Mouse (Mus musculus): Measurements from ENCODE around the gene Tspyl1. TPM values are rescaled to one million over a fixed set of nuclear protein-coding genes. Genes with fewer than 3 reads are reported as not detected.
A peak's percentile ranks its signal among the peaks of the same experiment; 100 is the strongest.

Tspyl1 gene
- polyA plus RNA-seq, 1 experiment from 2014 or later: 24.5 TPM

- 9% methylated on average over 13 of the region's 13 CpGs for WGBS (ENCODE audit: insufficient replicate concordance)
- no peaks in the 10 kb centered on the region; the same call in none of the 2 replicates for H3K27me3 ChIP-seq (ENCODE audit: control insufficient read depth, insufficient read depth, low read depth, low read length)
Observed at GRCm38 (mm10) chr10:34296911-34297298, 14.9 kb downstream of the Tspyl1 start.

DNA sequence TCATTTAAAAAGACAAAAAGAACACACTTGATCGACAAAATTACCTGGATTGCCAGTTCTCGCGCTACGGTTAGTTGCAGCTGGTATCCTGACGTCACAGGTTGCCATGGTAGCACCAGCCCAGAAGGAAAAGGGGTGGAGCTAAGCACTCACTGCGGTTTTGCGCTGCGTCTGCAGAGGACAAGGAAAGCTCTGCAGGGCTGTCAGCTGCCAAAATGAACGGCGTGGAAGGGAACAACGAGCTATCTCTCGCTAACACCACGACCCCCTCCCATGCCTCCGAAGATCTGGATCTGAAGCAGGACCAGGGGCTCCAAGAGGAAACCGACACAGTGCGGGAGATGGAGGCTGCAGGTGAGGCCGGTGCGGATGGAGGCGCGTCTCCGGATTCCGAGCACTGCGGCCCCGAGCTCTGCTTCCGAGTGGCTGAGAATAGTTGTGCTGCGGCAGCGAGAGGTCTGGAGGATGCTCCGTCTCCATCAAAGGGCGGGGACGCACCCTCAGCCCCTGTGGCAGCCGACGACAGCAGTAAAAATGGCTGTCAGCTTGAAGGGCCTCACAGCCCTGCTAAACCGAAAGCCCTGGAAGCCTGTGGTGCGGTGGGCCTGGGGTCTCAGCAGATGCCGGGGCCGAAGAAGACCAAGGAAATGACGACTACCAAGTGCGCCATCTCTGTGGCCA lies 15.4 kb downstream of the Tspyl1 start, which contains the start of gene Tspyl4:
Gene Tspyl4 (plus strand): TSS at position 144 of the 681 bp plus-strand sequence.
- H3K9me3 ChIP-seq (replicated peaks; ENCODE audit: control insufficient read depth, low read length): no peaks in the 10 kb centered on the region
- H3K36me3 ChIP-seq (ENCODE audit: control insufficient read depth, insufficient read depth): no peaks in the 10 kb centered on the region
- peak within 1 kb of the TSS; percentile 64 for H3K4me3 ChIP-seq (ENCODE audit: low read depth, low read length)
- no peak within 1 kb of the TSS for H3K27ac ChIP-seq (ENCODE audit: low read length)
- no peaks in the 10 kb centered on the region; the same call in none of the 2 replicates for H3K27me3 ChIP-seq (ENCODE audit: control insufficient read depth, insufficient read depth, low read depth, low read length)
- WGBS (ENCODE audit: insufficient replicate concordance): under 1% methylated on average over 38 of the region's 38 CpGs
- H3K4me2 ChIP-seq (ENCODE audit: low read depth, low read length): peak within 1 kb of the TSS; percentile 85
- H3K9ac ChIP-seq (ENCODE audit: low read depth, low read length): peak within 1 kb of the TSS; percentile 43; the same call in 1 of the 2 replicates
- H3K4me1 ChIP-seq (ENCODE audit: control insufficient read depth, low read depth, low read length): peaks cover 13% of the 10 kb centered on the region
- ATAC-seq (ENCODE audit: low read depth): peak; percentile 94

More at GRCm38 (mm10) chr10:34296911-34297298, 14.9 kb downstream of the Tspyl1 start:
- H3K9ac ChIP-seq (ENCODE audit: low read depth, low read length): no peak overlapping the region
- H3K4me2 ChIP-seq (ENCODE audit: low read depth, low read length): peak overlapping the region; percentile 85
- H3K9me3 ChIP-seq (replicated peaks; ENCODE audit: control insufficient read depth, low read length): no peaks in the 10 kb centered on the region
- peaks cover 13% of the 10 kb centered on the region for H3K4me1 ChIP-seq (ENCODE audit: control insufficient read depth, low read depth, low read length)
- H3K36me3 ChIP-seq (ENCODE audit: control insufficient read depth, insufficient read depth): no peaks in the 10 kb centered on the region
- ATAC-seq (ENCODE audit: low read depth): no peak
- peak overlapping the region; percentile 64 for H3K4me3 ChIP-seq (ENCODE audit: low read depth, low read length)
- H3K27ac ChIP-seq (ENCODE audit: low read length): no peak overlapping the region

GRCm38 (mm10) chr10:34297980-34298753 lies 16.2 kb downstream of the Tspyl1 start:
- Histone ChIP-seq H3K27ac (ENCODE audit: low read length) (no peak overlapping the region), H3K4me1 (ENCODE audit: control insufficient read depth, low read depth, low read length) (peaks cover 13% of the 10 kb centered on the region), H3K9ac (ENCODE audit: low read depth, low read length) (peak overlapping the region; percentile 43; the same call in 1 of the 2 replicates), H3K4me2 (ENCODE audit: low read depth, low read length) (peak overlapping the region; percentile 85), H3K27me3 (ENCODE audit: control insufficient read depth, insufficient read depth, low read depth, low read length) (no peaks in the 10 kb centered on the region; the same call in none of the 2 replicates), H3K4me3 (ENCODE audit: low read depth, low read length) (peak overlapping the region; percentile 64), H3K9me3 (replicated peaks; ENCODE audit: control insufficient read depth, low read length) (no peaks in the 10 kb centered on the region), H3K36me3 (ENCODE audit: control insufficient read depth, insufficient read depth) (no peaks in the 10 kb centered on the region)
- no peak for ATAC-seq (ENCODE audit: low read depth)
- 42% methylated on average over 25 of the region's 25 CpGs for WGBS (ENCODE audit: insufficient replicate concordance)

GRCm38 (mm10) chr10:34300368-34300767 lies 18.4 kb downstream of the Tspyl1 start:
- Histone ChIP-seq H3K4me2 (ENCODE audit: low read depth, low read length) (no peak overlapping the region), H3K9me3 (replicated peaks; ENCODE audit: control insufficient read depth, low read length) (no peaks in the 10 kb centered on the region), H3K4me3 (ENCODE audit: low read depth, low read length) (no peak overlapping the region), H3K27ac (ENCODE audit: low read length) (no peak overlapping the region), H3K36me3 (ENCODE audit: control insufficient read depth, insufficient read depth) (no peaks in the 10 kb centered on the region), H3K4me1 (ENCODE audit: control insufficient read depth, low read depth, low read length) (peaks cover 13% of the 10 kb centered on the region), H3K9ac (ENCODE audit: low read depth, low read length) (no peak overlapping the region), H3K27me3 (ENCODE audit: control insufficient read depth, insufficient read depth, low read depth, low read length) (no peaks in the 10 kb centered on the region; the same call in none of the 2 replicates)
- no peak for ATAC-seq (ENCODE audit: low read depth)
- WGBS (ENCODE audit: insufficient replicate concordance): 64% methylated on average over 5 of the region's 5 CpGs

- Histone ChIP-seq H3K4me2 (ENCODE audit: low read depth, low read length) (no peak overlapping the region), H3K27me3 (ENCODE audit: control insufficient read depth, insufficient read depth, low read depth, low read length) (no peaks in the 10 kb centered on the region)
- ATAC-seq (ENCODE audit: low read depth): no peak
Observed at GRCm38 (mm10) chr10:34307070-34307469, 25.1 kb downstream of the Tspyl1 start.

DNA sequence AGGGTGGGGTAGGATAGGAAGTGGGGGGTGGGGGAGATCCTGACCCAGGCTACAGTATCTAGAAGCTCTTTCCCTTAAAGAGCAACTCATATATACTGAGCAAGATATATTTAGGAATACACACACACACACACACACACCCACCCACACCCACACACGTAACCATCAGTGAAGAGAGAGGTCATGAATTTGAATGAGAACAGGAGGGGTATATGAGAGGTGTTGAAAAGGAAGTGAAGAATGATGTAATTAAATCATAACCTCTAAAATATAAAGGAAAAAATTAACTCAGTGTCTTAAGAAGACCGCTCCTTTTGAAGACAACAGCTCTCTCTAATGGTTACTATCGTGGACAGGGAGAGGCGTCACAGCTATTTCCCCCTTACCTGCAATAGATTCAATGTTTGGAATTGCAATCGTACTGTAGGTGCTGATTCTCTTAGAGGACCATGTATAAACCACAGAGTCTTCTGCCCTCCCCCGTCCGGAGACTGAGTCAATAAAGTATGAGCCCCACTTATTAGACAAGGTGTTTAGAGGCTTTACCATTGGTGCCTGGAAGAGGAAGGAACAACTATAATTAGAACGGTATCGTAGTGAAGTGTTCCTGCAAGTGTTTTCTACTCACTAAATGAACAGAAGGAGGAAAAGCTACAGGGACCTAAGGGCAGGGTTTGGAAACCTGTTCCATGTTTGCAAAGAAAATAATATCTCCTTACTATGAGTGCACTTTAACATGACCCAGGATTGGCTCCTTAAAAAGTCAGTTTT lies 28.1 kb downstream of the Tspyl1 start:
- WGBS (ENCODE audit: insufficient replicate concordance): 55% methylated on average over 9 of the region's 9 CpGs
- H3K4me1 ChIP-seq (ENCODE audit: control insufficient read depth, low read depth, low read length): no peaks in the 10 kb centered on the region
- H3K4me2 ChIP-seq (ENCODE audit: low read depth, low read length): no peak overlapping the region
- no peak overlapping the region for H3K4me3 ChIP-seq (ENCODE audit: low read depth, low read length)
- H3K27ac ChIP-seq (ENCODE audit: low read length): no peak overlapping the region
- no peak for ATAC-seq (ENCODE audit: low read depth)
- no peak overlapping the region for H3K9ac ChIP-seq (ENCODE audit: low read depth, low read length)
- H3K27me3 ChIP-seq (ENCODE audit: control insufficient read depth, insufficient read depth, low read depth, low read length): no peaks in the 10 kb centered on the region
- H3K9me3 ChIP-seq (replicated peaks; ENCODE audit: control insufficient read depth, low read length): no peaks in the 10 kb centered on the region
- H3K36me3 ChIP-seq (ENCODE audit: control insufficient read depth, insufficient read depth): no peaks in the 10 kb centered on the region

More at GRCm38 (mm10) chr10:34307070-34307469, 25.1 kb downstream of the Tspyl1 start:
- Histone ChIP-seq H3K36me3 (ENCODE audit: control insufficient read depth, insufficient read depth) (no peaks in the 10 kb centered on the region), H3K4me3 (ENCODE audit: low read depth, low read length) (no peak overlapping the region), H3K27ac (ENCODE audit: low read length) (no peak overlapping the region), H3K9me3 (replicated peaks; ENCODE audit: control insufficient read depth, low read length) (no peaks in the 10 kb centered on the region), H3K4me1 (ENCODE audit: control insufficient read depth, low read depth, low read length) (no peaks in the 10 kb centered on the region), H3K9ac (ENCODE audit: low read depth, low read length) (no peak overlapping the region)

- H3K4me2 ChIP-seq (ENCODE audit: low read depth, low read length): no peak overlapping the region
- H3K4me3 ChIP-seq (ENCODE audit: low read depth, low read length): no peak overlapping the region
- no peak for ATAC-seq (ENCODE audit: low read depth)
- no peaks in the 10 kb centered on the region for H3K36me3 ChIP-seq (ENCODE audit: control insufficient read depth, insufficient read depth)
- no peak overlapping the region for H3K9ac ChIP-seq (ENCODE audit: low read depth, low read length)
- H3K4me1 ChIP-seq (ENCODE audit: control insufficient read depth, low read depth, low read length): no peaks in the 10 kb centered on the region
- 69% methylated on average over 3 of the region's 3 CpGs for WGBS (ENCODE audit: insufficient replicate concordance)
- H3K27me3 ChIP-seq (ENCODE audit: control insufficient read depth, insufficient read depth, low read depth, low read length): no peaks in the 10 kb centered on the region
- H3K27ac ChIP-seq (ENCODE audit: low read length): no peak overlapping the region
- H3K9me3 ChIP-seq (replicated peaks; ENCODE audit: control insufficient read depth, low read length): no peaks in the 10 kb centered on the region
Observed at GRCm38 (mm10) chr10:34312536-34312935, 30.5 kb downstream of the Tspyl1 start.

GRCm38 (mm10) chr10:34316571-34317216 lies 34.7 kb downstream of the Tspyl1 start:
- WGBS (ENCODE audit: insufficient replicate concordance): 8% methylated on average over 3 of the region's 3 CpGs
- no peak overlapping the region for H3K4me3 ChIP-seq (ENCODE audit: low read depth, low read length)
- H3K9me3 ChIP-seq (replicated peaks; ENCODE audit: control insufficient read depth, low read length): no peaks in the 10 kb centered on the region
- no peaks in the 10 kb centered on the region for H3K27me3 ChIP-seq (ENCODE audit: control insufficient read depth, insufficient read depth, low read depth, low read length)
- H3K27ac ChIP-seq (ENCODE audit: low read length): no peak overlapping the region
- no peak overlapping the region for H3K9ac ChIP-seq (ENCODE audit: low read depth, low read length)
- no peaks in the 10 kb centered on the region for H3K36me3 ChIP-seq (ENCODE audit: control insufficient read depth, insufficient read depth)
- no peak overlapping the region for H3K4me2 ChIP-seq (ENCODE audit: low read depth, low read length)
- ATAC-seq (ENCODE audit: low read depth): no peak
- H3K4me1 ChIP-seq (ENCODE audit: control insufficient read depth, low read depth, low read length): no peaks in the 10 kb centered on the region
